Mouse (Mus musculus): ENCODE data around the gene Shisal2b. TPM values are rescaled to one million over a fixed set of nuclear protein-coding genes. Genes with fewer than 3 reads are reported as not detected.

Shisal2b gene
- polyA plus RNA-seq, 1 experiment = not detected

- Histone ChIP-seq H3K27me3 (ENCODE audit: control insufficient read depth, insufficient read depth, insufficient read length) (no peaks in the 10 kb centered on the region), H3ac (ENCODE audit: control insufficient read depth, insufficient read length) (no peak overlapping the region), H3K79me2 (ENCODE audit: control insufficient read depth, insufficient read depth) (peaks cover 12% of the 10 kb centered on the region), H3K4me3 (no peak overlapping the region), H3K4me2 (ENCODE audit: low read depth) (no peak overlapping the region), H3K36me3 (ENCODE audit: control insufficient read depth, insufficient read depth) (no peaks in the 10 kb centered on the region)
- TF ChIP-seq MYOD1 (IDR thresholded peaks at IDR 0.05; ENCODE audit: control insufficient read depth in 1 of 3, insufficient read length in 2 of 3, low read depth in 2 of 3) = no peak
- TF ChIP-seq E2F4 (IDR thresholded peaks at IDR 0.05; ENCODE audit: insufficient read depth) = no peak
- TF ChIP-seq MYOG (IDR thresholded peaks at IDR 0.05; ENCODE audit: control insufficient read depth in 1 of 3, insufficient read depth in 1 of 3, insufficient read length in 2 of 3, low read depth in 2 of 3) = no peak
- no peak for TF ChIP-seq TCF3 (IDR thresholded peaks at IDR 0.05; ENCODE audit: insufficient read length, low read depth)
- no peak for TF ChIP-seq POLR2A (IDR thresholded peaks at IDR 0.05; ENCODE audit: insufficient read length, low read depth)
- TF ChIP-seq SRF (IDR thresholded peaks at IDR 0.05; ENCODE audit: control insufficient read depth, insufficient read length, low read depth) = no peak
- TF ChIP-seq REST (IDR thresholded peaks at IDR 0.05; ENCODE audit: insufficient read depth, insufficient read length) = no peak
- TF ChIP-seq USF1 (IDR thresholded peaks at IDR 0.05; ENCODE audit: low read depth) = no peak
- no peak for TF ChIP-seq TCF12 (IDR thresholded peaks at IDR 0.05; ENCODE audit: insufficient read depth, poor library complexity, severe bottlenecking)
- TF ChIP-seq CEBPB (IDR thresholded peaks at IDR 0.05; ENCODE audit: insufficient read depth, poor library complexity, severe bottlenecking) = no peak
- TF ChIP-seq MAX (IDR thresholded peaks at IDR 0.05; ENCODE audit: low read depth) = no peak
- TF ChIP-seq POLR2AphosphoS2 (IDR thresholded peaks at IDR 0.05; ENCODE audit: insufficient read length, low read depth) = no peak
These were observed 42.5 kb downstream of the Shisal2b start for GRCm38 (mm10) chr13:104821192-104821591.

- Histone ChIP-seq H3K27me3 (ENCODE audit: control insufficient read depth, insufficient read depth, insufficient read length) (no peaks in the 10 kb centered on the region), H3K4me3 (peak overlapping the region; percentile 96), H3ac (ENCODE audit: control insufficient read depth, insufficient read length) (peak overlapping the region; percentile 39), H3K79me2 (ENCODE audit: control insufficient read depth, insufficient read depth) (peaks cover 25% of the 10 kb centered on the region), H3K36me3 (ENCODE audit: control insufficient read depth, insufficient read depth) (no peaks in the 10 kb centered on the region), H3K4me2 (ENCODE audit: low read depth) (peak overlapping the region; percentile 92)
- TF ChIP-seq MAX (IDR thresholded peaks at IDR 0.05; ENCODE audit: low read depth) (no peak), E2F4 (IDR thresholded peaks at IDR 0.05; ENCODE audit: insufficient read depth) (no peak), USF1 (IDR thresholded peaks at IDR 0.05; ENCODE audit: low read depth) (no peak), REST (IDR thresholded peaks at IDR 0.05; ENCODE audit: insufficient read depth, insufficient read length) (no peak), TCF3 (IDR thresholded peaks at IDR 0.05; ENCODE audit: insufficient read length, low read depth) (no peak), MYOG (IDR thresholded peaks at IDR 0.05; ENCODE audit: control insufficient read depth in 1 of 3, insufficient read depth in 1 of 3, insufficient read length in 2 of 3, low read depth in 2 of 3) (no peak), CEBPB (IDR thresholded peaks at IDR 0.05; ENCODE audit: insufficient read depth, poor library complexity, severe bottlenecking) (no peak)
These were observed 46.0 kb downstream of the Shisal2b start for GRCm38 (mm10) chr13:104817696-104818095.

- H3K79me2 ChIP-seq (ENCODE audit: control insufficient read depth, insufficient read depth) = peaks cover 25% of the 10 kb centered on the region
- H3K4me3 ChIP-seq = peak within 1 kb of the TSS; percentile 96
- H3K4me2 ChIP-seq (ENCODE audit: low read depth) = peak within 1 kb of the TSS; percentile 92
- peak; percentile 58 for TF ChIP-seq POLR2AphosphoS2 (IDR thresholded peaks at IDR 0.05; ENCODE audit: insufficient read length, low read depth)
- TF ChIP-seq SRF (IDR thresholded peaks at IDR 0.05; ENCODE audit: control insufficient read depth, insufficient read length, low read depth) = no peak
- TF ChIP-seq MYOD1 (IDR thresholded peaks at IDR 0.05; ENCODE audit: control insufficient read depth in 1 of 3, insufficient read length in 2 of 3, low read depth in 2 of 3) = peak in 1 of 3 experiments; percentile 48
- TF ChIP-seq MYOG (IDR thresholded peaks at IDR 0.05; ENCODE audit: control insufficient read depth in 1 of 3, insufficient read depth in 1 of 3, insufficient read length in 2 of 3, low read depth in 2 of 3) = peak in 1 of 3 experiments; percentile 63
- peak; percentile 69 for TF ChIP-seq POLR2A (IDR thresholded peaks at IDR 0.05; ENCODE audit: insufficient read length, low read depth)
- no peaks in the 10 kb centered on the region for H3K36me3 ChIP-seq (ENCODE audit: control insufficient read depth, insufficient read depth)
- no peaks in the 10 kb centered on the region for H3K27me3 ChIP-seq (ENCODE audit: control insufficient read depth, insufficient read depth, insufficient read length)
- H3ac ChIP-seq (ENCODE audit: control insufficient read depth, insufficient read length) = peak within 1 kb of the TSS; percentile 39
These were observed 46.8 kb downstream of the Shisal2b start, which contains the start of gene Cwc27 for GRCm38 (mm10) chr13:104816635-104817571. Cwc27 (minus strand) TSS chr13:104817142.

- H3K4me3 ChIP-seq = peak overlapping the region; percentile 96
- peaks cover 25% of the 10 kb centered on the region for H3K79me2 ChIP-seq (ENCODE audit: control insufficient read depth, insufficient read depth)
- no peaks in the 10 kb centered on the region for H3K36me3 ChIP-seq (ENCODE audit: control insufficient read depth, insufficient read depth)
- H3K27me3 ChIP-seq (ENCODE audit: control insufficient read depth, insufficient read depth, insufficient read length) = no peaks in the 10 kb centered on the region
- H3ac ChIP-seq (ENCODE audit: control insufficient read depth, insufficient read length) = peak overlapping the region; percentile 39
- H3K4me2 ChIP-seq (ENCODE audit: low read depth) = peak overlapping the region; percentile 82
- TF ChIP-seq MYOD1 (IDR thresholded peaks at IDR 0.05; ENCODE audit: control insufficient read depth in 1 of 3, insufficient read length in 2 of 3, low read depth in 2 of 3) (no peak), REST (IDR thresholded peaks at IDR 0.05; ENCODE audit: insufficient read depth, insufficient read length) (no peak), USF1 (IDR thresholded peaks at IDR 0.05; ENCODE audit: low read depth) (no peak), MYOG (IDR thresholded peaks at IDR 0.05; ENCODE audit: control insufficient read depth in 1 of 3, insufficient read depth in 1 of 3, insufficient read length in 2 of 3, low read depth in 2 of 3) (no peak), POLR2AphosphoS2 (IDR thresholded peaks at IDR 0.05; ENCODE audit: insufficient read length, low read depth) (no peak), TCF12 (IDR thresholded peaks at IDR 0.05; ENCODE audit: insufficient read depth, poor library complexity, severe bottlenecking) (no peak), POLR2A (IDR thresholded peaks at IDR 0.05; ENCODE audit: insufficient read length, low read depth) (no peak)
These were observed 47.4 kb downstream of the Shisal2b start for GRCm38 (mm10) chr13:104816270-104816634.

- no peak overlapping the region for H3K4me3 ChIP-seq
- no peak for TF ChIP-seq POLR2AphosphoS2 (IDR thresholded peaks at IDR 0.05; ENCODE audit: insufficient read length, low read depth)
- H3ac ChIP-seq (ENCODE audit: control insufficient read depth, insufficient read length) = no peak overlapping the region
- H3K79me2 ChIP-seq (ENCODE audit: control insufficient read depth, insufficient read depth) = no peaks in the 10 kb centered on the region
- H3K4me2 ChIP-seq (ENCODE audit: low read depth) = no peak overlapping the region
- no peaks in the 10 kb centered on the region for H3K27me3 ChIP-seq (ENCODE audit: control insufficient read depth, insufficient read depth, insufficient read length)
- peaks cover 27% of the 10 kb centered on the region for H3K36me3 ChIP-seq (ENCODE audit: control insufficient read depth, insufficient read depth)
These were observed 58.0 kb downstream of the Shisal2b start for GRCm38 (mm10) chr13:104805681-104806080.

Data from myocyte (in vitro differentiated cells).